Mouse (Mus musculus): ENCODE measurements at regions not wholly inside any gene's neighbourhood (a gene's known extent, or its start where the extent isn't known, plus 50 kb on each side); places are given as distances from the start of the nearest gene placed in this dataset.

- H3K4me1 ChIP-seq = peaks cover 11% of the 10 kb centered on the region
- no peaks in the 10 kb centered on the region for H3K36me3 ChIP-seq
- H3K27me3 ChIP-seq (replicated peaks) = no peaks in the 10 kb centered on the region
- peak; percentile 79 for ATAC-seq (ENCODE audit: low FRiP score)
- WGBS = 31% methylated on average over 5 of the region's 5 CpGs
- no peak overlapping the region; the same call in 1 of the 2 replicates for H3K27ac ChIP-seq (replicated peaks)
- no peak overlapping the region for H3K4me2 ChIP-seq
- no peaks in the 10 kb centered on the region for H3K9me3 ChIP-seq (replicated peaks)
- H3K9ac ChIP-seq (replicated peaks) = no peak overlapping the region
- no peak overlapping the region for H3K4me3 ChIP-seq (replicated peaks)
Measured at GRCm38 (mm10) chr8:96174996-96175395, 286.6 kb upstream of the Got2 start.

- no peak for ATAC-seq (ENCODE audit: low FRiP score)
- 94% methylated on average over 8 of the region's 8 CpGs for WGBS
- H3K9me3 ChIP-seq (replicated peaks) = no peaks in the 10 kb centered on the region
- H3K4me2 ChIP-seq = no peak overlapping the region
- H3K27ac ChIP-seq (replicated peaks) = no peak overlapping the region
- no peaks in the 10 kb centered on the region for H3K4me1 ChIP-seq
- H3K9ac ChIP-seq (replicated peaks) = no peak overlapping the region
- no peak overlapping the region for H3K4me3 ChIP-seq (replicated peaks)
- no peaks in the 10 kb centered on the region for H3K36me3 ChIP-seq
- no peaks in the 10 kb centered on the region for H3K27me3 ChIP-seq (replicated peaks)
Measured at GRCm38 (mm10) chr8:96164933-96165332, 276.6 kb upstream of the Got2 start.

- Histone ChIP-seq H3K9me3 (replicated peaks) (no peaks in the 10 kb centered on the region), H3K4me1 (no peaks in the 10 kb centered on the region), H3K4me3 (replicated peaks) (no peak overlapping the region), H3K36me3 (no peaks in the 10 kb centered on the region), H3K27ac (replicated peaks) (no peak overlapping the region), H3K9ac (replicated peaks) (no peak overlapping the region), H3K27me3 (replicated peaks) (no peaks in the 10 kb centered on the region), H3K4me2 (no peak overlapping the region)
- ATAC-seq (ENCODE audit: low FRiP score) = no peak
- 39% methylated on average over 6 of the region's 6 CpGs for WGBS
Measured at GRCm38 (mm10) chr8:96159899-96160298, 271.6 kb upstream of the Got2 start.

- Histone ChIP-seq H3K9me3 (replicated peaks) (no peaks in the 10 kb centered on the region), H3K4me2 (no peak overlapping the region), H3K9ac (replicated peaks) (no peak overlapping the region), H3K27ac (replicated peaks) (no peak overlapping the region), H3K36me3 (no peaks in the 10 kb centered on the region), H3K4me1 (no peaks in the 10 kb centered on the region), H3K4me3 (replicated peaks) (no peak overlapping the region), H3K27me3 (replicated peaks) (no peaks in the 10 kb centered on the region)
- no peak for ATAC-seq (ENCODE audit: low FRiP score)
- 43% methylated on average over 12 of the region's 12 CpGs for WGBS
Measured at GRCm38 (mm10) chr8:96152496-96153250, 264.3 kb upstream of the Got2 start.

GRCm38 (mm10) chr8:96152056-96152455 lies 263.7 kb upstream of the Got2 start:
- H3K4me1 ChIP-seq = no peaks in the 10 kb centered on the region
- H3K27me3 ChIP-seq (replicated peaks) = no peaks in the 10 kb centered on the region
- no peak for ATAC-seq (ENCODE audit: low FRiP score)
- H3K9ac ChIP-seq (replicated peaks) = no peak overlapping the region
- H3K36me3 ChIP-seq = no peaks in the 10 kb centered on the region
- 84% methylated on average over 10 of the region's 10 CpGs for WGBS
- no peak overlapping the region for H3K27ac ChIP-seq (replicated peaks)
- H3K9me3 ChIP-seq (replicated peaks) = no peaks in the 10 kb centered on the region
- H3K4me3 ChIP-seq (replicated peaks) = no peak overlapping the region
- no peak overlapping the region for H3K4me2 ChIP-seq

GRCm38 (mm10) chr8:96151065-96151472 lies 262.7 kb upstream of the Got2 start:
- Histone ChIP-seq H3K4me1 (no peaks in the 10 kb centered on the region), H3K9ac (replicated peaks) (no peak overlapping the region), H3K27ac (replicated peaks) (no peak overlapping the region), H3K36me3 (no peaks in the 10 kb centered on the region), H3K4me3 (replicated peaks) (no peak overlapping the region), H3K4me2 (no peak overlapping the region), H3K27me3 (replicated peaks) (no peaks in the 10 kb centered on the region), H3K9me3 (replicated peaks) (no peaks in the 10 kb centered on the region)
- ATAC-seq (ENCODE audit: low FRiP score) = no peak
- WGBS = 86% methylated on average over 16 of the region's 16 CpGs

- ATAC-seq (ENCODE audit: low FRiP score) = no peak
- no peaks in the 10 kb centered on the region for H3K36me3 ChIP-seq
- H3K27me3 ChIP-seq (replicated peaks) = no peaks in the 10 kb centered on the region
- no peak overlapping the region for H3K4me3 ChIP-seq (replicated peaks)
- no peak overlapping the region for H3K9ac ChIP-seq (replicated peaks)
- no peak overlapping the region for H3K4me2 ChIP-seq
- H3K27ac ChIP-seq (replicated peaks) = no peak overlapping the region
- no peaks in the 10 kb centered on the region for H3K9me3 ChIP-seq (replicated peaks)
- WGBS = 22% methylated on average over 5 of the region's 5 CpGs
- no peaks in the 10 kb centered on the region for H3K4me1 ChIP-seq
Measured at GRCm38 (mm10) chr8:96132183-96132582, 243.8 kb upstream of the Got2 start.

GRCm38 (mm10) chr8:96128329-96128728 lies 240.0 kb upstream of the Got2 start:
- no peak for ATAC-seq (ENCODE audit: low FRiP score)
- Histone ChIP-seq H3K27ac (replicated peaks) (no peak overlapping the region), H3K9me3 (replicated peaks) (no peaks in the 10 kb centered on the region; the same call in 1 of the 2 replicates), H3K4me3 (replicated peaks) (no peak overlapping the region), H3K27me3 (replicated peaks) (no peaks in the 10 kb centered on the region), H3K9ac (replicated peaks) (no peak overlapping the region), H3K4me2 (no peak overlapping the region), H3K4me1 (no peaks in the 10 kb centered on the region), H3K36me3 (no peaks in the 10 kb centered on the region)
- WGBS = 87% methylated on average over 2 of the region's 2 CpGs

GRCm38 (mm10) chr8:96100817-96101216 lies 212.5 kb upstream of the Got2 start:
- Histone ChIP-seq H3K9me3 (replicated peaks) (no peaks in the 10 kb centered on the region), H3K9ac (replicated peaks) (no peak overlapping the region), H3K4me1 (no peaks in the 10 kb centered on the region), H3K4me3 (replicated peaks) (no peak overlapping the region), H3K27ac (replicated peaks) (no peak overlapping the region), H3K36me3 (no peaks in the 10 kb centered on the region), H3K27me3 (replicated peaks) (no peaks in the 10 kb centered on the region), H3K4me2 (no peak overlapping the region)
- no peak for ATAC-seq (ENCODE audit: low FRiP score)
- WGBS = 75% methylated on average over 5 of the region's 5 CpGs

- H3K9me3 ChIP-seq (replicated peaks) = no peaks in the 10 kb centered on the region
- H3K4me2 ChIP-seq = no peak overlapping the region
- 94% methylated on average over 3 of the region's 3 CpGs for WGBS
- H3K27ac ChIP-seq (replicated peaks) = no peak overlapping the region
- no peak overlapping the region for H3K9ac ChIP-seq (replicated peaks)
- H3K27me3 ChIP-seq (replicated peaks) = no peaks in the 10 kb centered on the region
- no peak overlapping the region for H3K4me3 ChIP-seq (replicated peaks)
- H3K4me1 ChIP-seq = no peaks in the 10 kb centered on the region
- H3K36me3 ChIP-seq = no peaks in the 10 kb centered on the region
- ATAC-seq (ENCODE audit: low FRiP score) = no peak
Measured at GRCm38 (mm10) chr8:96092931-96093330, 204.6 kb upstream of the Got2 start.

- no peak for ATAC-seq (ENCODE audit: low FRiP score)
- Histone ChIP-seq H3K36me3 (no peaks in the 10 kb centered on the region), H3K27ac (replicated peaks) (no peak overlapping the region), H3K4me2 (no peak overlapping the region), H3K27me3 (replicated peaks) (no peaks in the 10 kb centered on the region), H3K4me3 (replicated peaks) (no peak overlapping the region), H3K4me1 (no peaks in the 10 kb centered on the region), H3K9me3 (replicated peaks) (no peaks in the 10 kb centered on the region), H3K9ac (replicated peaks) (no peak overlapping the region)
- WGBS = 89% methylated on average over 1 of the region's 1 CpGs
Measured at GRCm38 (mm10) chr8:96090231-96090630, 201.9 kb upstream of the Got2 start.

GRCm38 (mm10) chr8:96068306-96068705 lies 180.0 kb upstream of the Got2 start:
- Histone ChIP-seq H3K27ac (replicated peaks) (no peak overlapping the region), H3K36me3 (no peaks in the 10 kb centered on the region), H3K9ac (replicated peaks) (no peak overlapping the region), H3K27me3 (replicated peaks) (no peaks in the 10 kb centered on the region), H3K9me3 (replicated peaks) (no peaks in the 10 kb centered on the region), H3K4me1 (no peaks in the 10 kb centered on the region), H3K4me2 (no peak overlapping the region), H3K4me3 (replicated peaks) (no peak overlapping the region)
- ATAC-seq (ENCODE audit: low FRiP score) = no peak
- WGBS = 82% methylated on average over 5 of the region's 5 CpGs

Measured in neural tube, embryonic 15.5 days (tissue).